Mouse (Mus musculus) liver, embryonic 14.5 days (tissue): ENCODE data around the gene Mien1.

Experiments
- CTCF ChIP-seq: IDR thresholded peaks from 2 replicates; pipeline ENCODE4 v1.5.1; 2016; ENCODE audit warnings: antibody characterized with exemption, low read depth, control low read depth
- EP300 ChIP-seq: IDR thresholded peaks from 2 replicates; pipeline ENCODE4 v1.6.1; 2016; ENCODE audit warnings: antibody characterized with exemption, low read depth

DNA sequence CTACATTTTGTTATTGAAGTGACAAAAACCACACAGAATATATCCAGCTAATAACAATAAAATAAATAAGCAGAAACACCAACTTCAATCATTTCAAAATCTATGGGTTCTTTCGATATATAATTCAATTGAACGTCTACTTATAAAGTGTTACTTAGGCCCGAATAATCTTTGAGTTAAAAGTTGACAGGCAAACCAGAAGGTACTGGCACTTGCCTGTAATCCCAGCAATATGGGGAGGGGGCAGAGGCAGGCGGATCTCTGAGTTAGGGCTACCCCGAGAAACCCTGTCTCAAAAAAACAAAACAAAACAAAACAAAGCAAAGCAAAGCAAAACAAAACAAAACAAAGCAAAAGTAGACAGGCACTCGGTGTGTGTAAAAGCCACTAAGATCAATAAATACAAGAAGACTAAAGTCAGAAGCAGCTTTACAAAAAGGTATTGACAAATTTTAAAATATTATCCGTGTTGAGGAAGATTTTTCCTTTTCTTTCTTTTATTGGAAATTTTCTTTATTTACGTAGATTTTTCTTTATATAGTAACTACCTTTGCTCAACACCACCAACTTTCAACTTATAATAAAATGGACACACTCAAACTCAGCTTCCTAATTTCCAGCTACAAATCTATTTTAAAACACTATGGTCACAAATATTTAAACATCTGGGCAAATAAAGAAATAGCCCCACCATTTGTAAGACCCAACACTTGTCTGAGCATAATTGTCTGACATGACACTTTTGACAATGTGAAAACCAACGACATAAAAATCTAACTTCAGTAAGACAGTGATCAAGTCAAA, 37.0 kb upstream of the Mien1 start:
- TF ChIP-seq CTCF (no peak), EP300 (no peak)
